Mouse (Mus musculus) stomach, embryonic 15.5 days (tissue): ENCODE data around the gene Slc22a1. TPM values are rescaled to one million over a fixed set of nuclear protein-coding genes. Genes with fewer than 3 reads are reported as not detected.

ENCODE experiments used
- ATAC-seq: fragments of 200-750 bp; cut with Nextera tagmentation; 2 replicates; pipeline ENCODE4 v1.8.0; 2017; ENCODE audit warnings: low read depth, moderate number of reproducible peaks, moderate TSS enrichment; ENCODE audit not compliant: insufficient read depth, low FRiP score
- H3K27ac ChIP-seq: fragments of 300-500 bp; sonication (generic); 2 replicates; pipeline ENCODE4 v1.5.1; 2015; ENCODE audit warnings: mild to moderate bottlenecking, inconsistent platforms
- H3K27me3 ChIP-seq: fragments of 300-500 bp; sonication (generic); replicated peaks from 2 replicates; pipeline ENCODE4 v1.6.1; 2015; ENCODE audit warnings: inconsistent platforms
- H3K36me3 ChIP-seq: fragments of 300-500 bp; sonication (generic); 2 replicates; pipeline ENCODE4 v1.6.1; 2015; ENCODE audit warnings: inconsistent platforms
- H3K4me1 ChIP-seq: fragments of 300-500 bp; sonication (generic); 2 replicates; pipeline ENCODE4 v1.6.1; 2015; ENCODE audit warnings: inconsistent platforms
- H3K4me2 ChIP-seq: fragments of 300-500 bp; sonication (generic); 2 replicates; pipeline ENCODE4 v1.6.1; 2015; ENCODE audit warnings: mild to moderate bottlenecking, inconsistent platforms
- H3K4me3 ChIP-seq: fragments of 300-500 bp; sonication (generic); replicated peaks from 2 replicates; pipeline ENCODE4 v1.5.1; 2015; ENCODE audit warnings: inconsistent platforms
- H3K9ac ChIP-seq: fragments of 300-500 bp; sonication (generic); 2 replicates; pipeline ENCODE4 v1.6.1; 2015; ENCODE audit warnings: inconsistent platforms
- H3K9me3 ChIP-seq: fragments of 300-500 bp; sonication (generic); 2 replicates; pipeline ENCODE4 v1.6.1; 2016; ENCODE audit warnings: inconsistent platforms
- WGBS: fragments of 180-500 bp; shearing (Covaris S2); methylation state at CpG from one replicate; pipeline ENCODE4 v1.1.7; 2015; 5-methylcytosine and 5-hydroxymethylcytosine counted together
- polyA plus RNA-seq: library from polyadenylated mRNA; unstranded; fragments of >200 nt; fragmentation: Nextera tagmentation; extraction: Ambion mirVana; gene quantifications from 2 replicates; pipeline ENCODE4 v1.2.1, GENCODE M21; 2015

The Slc22a1 gene
- polyA plus RNA-seq, 1 experiment from 2014 or later = 0.17 TPM

- Histone ChIP-seq H3K4me2 (no peak overlapping the region), H3K27me3 (no peaks in the 10 kb centered on the region), H3K4me1 (no peaks in the 10 kb centered on the region), H3K9me3 (no peaks in the 10 kb centered on the region), H3K36me3 (no peaks in the 10 kb centered on the region), H3K27ac (no peak overlapping the region), H3K9ac (no peak overlapping the region), H3K4me3 (no peak overlapping the region)
- no peak for ATAC-seq
- 41% methylated on average over 4 of the region's 4 CpGs for WGBS
Observed at GRCm38 (mm10) chr17:12615429-12615828, 60.2 kb downstream of the Slc22a1 start.

- Histone ChIP-seq H3K27ac (no peak overlapping the region), H3K9me3 (no peaks in the 10 kb centered on the region)
- WGBS = 81% methylated on average over 15 of the region's 15 CpGs
Observed at GRCm38 (mm10) chr17:12614511-12615385, 60.9 kb downstream of the Slc22a1 start.

GRCm38 (mm10) chr17:12607202-12607601 lies 68.4 kb downstream of the Slc22a1 start:
- Histone ChIP-seq H3K27ac (no peak overlapping the region), H3K4me3 (no peak overlapping the region), H3K36me3 (no peaks in the 10 kb centered on the region), H3K27me3 (no peaks in the 10 kb centered on the region), H3K4me1 (no peaks in the 10 kb centered on the region), H3K9ac (no peak overlapping the region), H3K4me2 (no peak overlapping the region), H3K9me3 (no peaks in the 10 kb centered on the region)
- no peak for ATAC-seq

More at GRCm38 (mm10) chr17:12614511-12615385, 60.9 kb downstream of the Slc22a1 start:
- H3K4me1 ChIP-seq = no peaks in the 10 kb centered on the region
- no peak overlapping the region for H3K4me2 ChIP-seq
- no peak overlapping the region for H3K9ac ChIP-seq
- no peak for ATAC-seq
- H3K27me3 ChIP-seq = no peaks in the 10 kb centered on the region
- H3K4me3 ChIP-seq = no peak overlapping the region
- no peaks in the 10 kb centered on the region for H3K36me3 ChIP-seq

DNA sequence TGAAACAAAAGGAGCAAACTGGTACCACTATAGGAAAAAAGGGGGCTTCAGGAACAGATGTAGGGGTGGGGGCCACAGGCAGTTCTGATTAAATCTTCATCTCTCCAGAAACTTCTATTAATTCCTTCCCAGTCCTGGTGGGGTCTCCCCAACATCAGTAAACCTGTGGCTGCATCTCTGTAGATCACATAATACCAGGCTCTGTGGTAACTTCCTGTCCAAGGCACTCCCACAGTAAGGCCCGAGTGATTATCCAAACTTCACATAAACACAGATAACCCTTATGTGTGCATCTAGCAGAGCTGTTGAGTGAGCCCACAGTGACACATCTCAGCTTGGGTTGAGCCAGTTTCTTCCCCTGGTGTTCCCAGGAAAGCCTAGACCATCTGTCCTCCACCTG lies 69.0 kb downstream of the Slc22a1 start:
- 11% methylated on average over 1 of the region's 1 CpGs for WGBS
- Histone ChIP-seq H3K4me1 (no peaks in the 10 kb centered on the region), H3K27me3 (no peaks in the 10 kb centered on the region), H3K36me3 (no peaks in the 10 kb centered on the region), H3K9ac (no peak overlapping the region), H3K4me2 (no peak overlapping the region), H3K4me3 (no peak overlapping the region), H3K9me3 (no peaks in the 10 kb centered on the region), H3K27ac (no peak overlapping the region)
- no peak for ATAC-seq

Other genes starting within 250 kb of the Slc22a1 start
- gene Slc22a3, start 168.1 kb downstream of the Slc22a1 start, polyA plus RNA-seq = 0.55 and 0.65 TPM in 2 replicates
- 0.15 TPM in 2 replicates for gene Slc22a2, start 91.7 kb downstream of the Slc22a1 start, polyA plus RNA-seq
- 35.1 and 36.1 TPM in 2 replicates for gene Igf2r, start 93.8 kb upstream of the Slc22a1 start, polyA plus RNA-seq
- gene Mas1, start 192.3 kb upstream of the Slc22a1 start, polyA plus RNA-seq = 0.82 and 1.2 TPM in 2 replicates
- 0.06 TPM in 1 of 2 replicates, not detected in the other for gene Mrgprh, start 200.2 kb upstream of the Slc22a1 start, polyA plus RNA-seq
- gene Pnldc1, start 234.4 kb upstream of the Slc22a1 start, polyA plus RNA-seq = 1.0 and 1.3 TPM in 2 replicates
- gene Tcp1, start 239.9 kb upstream of the Slc22a1 start, polyA plus RNA-seq = 369 and 399 TPM in 2 replicates
- gene Mrpl18, start 240.5 kb upstream of the Slc22a1 start, polyA plus RNA-seq = 147 and 163 TPM in 2 replicates